Mouse (Mus musculus): ENCODE data around the gene Exosc2. TPM values are rescaled to one million over a fixed set of nuclear protein-coding genes. Genes with fewer than 3 reads are reported as not detected.
A peak's percentile ranks its signal among the peaks of the same experiment; 100 is the strongest.

The Exosc2 gene
- 10 to 100 TPM; 22.7 to 25.3 (median 23.5) TPM for total RNA-seq (2022)

- peak; percentile 93 to 94 for DNase-seq (ENCODE audit: low spot score in 2 of 2)
Measured at GRCm38 (mm10) chr2:31670551-31671035, at the start of gene Exosc2. Exosc2 (plus strand) TSS chr2:31670715.

- no peak for DNase-seq (ENCODE audit: low spot score in 2 of 2)
Measured at GRCm38 (mm10) chr2:31633531-31633930, 37.0 kb upstream of the Exosc2 start.

DNA sequence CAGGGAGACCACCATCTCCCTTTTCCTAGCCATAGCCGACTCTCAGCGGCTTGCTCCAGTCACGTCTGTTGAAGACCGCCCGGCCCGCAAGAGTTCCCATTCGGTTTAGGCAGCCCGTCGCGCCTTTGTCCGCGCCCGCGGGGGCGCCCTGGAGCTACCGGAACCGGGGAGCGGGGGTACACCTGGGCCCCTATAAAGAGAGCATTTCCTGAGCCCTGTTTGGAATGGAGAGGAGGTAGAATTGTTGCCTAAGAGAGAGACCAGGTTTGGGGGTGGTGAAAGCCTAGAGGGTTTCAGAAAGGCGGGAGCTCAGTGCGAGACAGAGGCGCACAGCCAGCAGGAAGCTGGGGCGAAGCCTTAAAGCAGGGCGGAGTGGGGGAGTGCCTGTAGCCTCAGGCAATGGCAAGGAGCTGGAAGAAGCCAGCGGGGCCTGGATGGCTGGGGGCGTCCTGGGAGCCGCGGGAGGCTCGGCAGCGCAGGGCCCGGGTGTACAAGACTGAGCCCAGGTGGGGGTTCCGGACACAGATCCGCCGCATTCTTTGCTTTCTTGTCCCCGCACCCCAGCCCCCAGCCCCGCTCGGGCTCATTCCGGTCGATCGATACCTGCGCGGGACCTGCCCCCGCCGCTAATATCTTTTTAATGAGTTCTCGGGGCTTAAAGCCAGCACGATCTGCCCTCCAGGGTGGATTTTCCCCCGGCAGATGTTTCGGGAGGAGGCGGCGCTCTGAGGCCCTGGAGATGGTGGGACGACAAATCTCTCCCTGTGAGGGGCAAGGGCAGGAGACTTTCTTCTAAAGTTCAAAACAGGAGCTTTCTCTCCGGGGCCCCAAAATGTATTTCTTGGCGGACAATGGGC, 35.0 kb upstream of the Exosc2 start:
- DNase-seq (ENCODE audit: low spot score in 2 of 2), result no peak

DNA sequence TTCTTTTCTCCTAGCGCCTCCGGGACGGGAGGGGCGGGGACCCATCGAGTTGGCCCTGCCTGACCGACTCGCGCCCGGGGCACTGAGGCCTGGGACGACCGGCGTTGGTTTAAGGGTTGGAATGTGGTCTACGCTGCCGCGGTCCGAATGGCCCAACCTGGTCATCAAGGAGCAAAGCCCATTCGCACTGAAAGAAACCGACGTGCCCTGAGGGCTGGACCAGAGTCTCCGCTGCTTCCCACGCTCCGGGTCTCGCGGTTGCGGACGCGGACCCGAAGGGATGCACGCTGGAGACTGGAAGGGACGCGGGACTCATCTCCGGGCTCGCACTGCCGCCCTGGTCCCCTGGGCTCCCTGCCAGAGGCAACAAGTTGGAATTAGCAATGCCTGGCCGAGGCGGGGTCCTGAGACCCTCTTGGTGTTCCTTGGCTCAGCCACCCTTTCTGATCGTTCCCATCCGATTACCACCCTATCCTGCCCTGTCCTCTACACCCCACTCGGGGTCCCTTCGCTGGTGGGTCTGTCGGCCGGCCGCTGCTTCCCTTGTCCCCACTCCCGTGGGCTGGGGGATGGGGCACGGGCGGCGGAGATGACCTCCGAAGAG, 34.3 kb upstream of the Exosc2 start:
- DNase-seq (ENCODE audit: low spot score in 2 of 2), result no peak

DNA sequence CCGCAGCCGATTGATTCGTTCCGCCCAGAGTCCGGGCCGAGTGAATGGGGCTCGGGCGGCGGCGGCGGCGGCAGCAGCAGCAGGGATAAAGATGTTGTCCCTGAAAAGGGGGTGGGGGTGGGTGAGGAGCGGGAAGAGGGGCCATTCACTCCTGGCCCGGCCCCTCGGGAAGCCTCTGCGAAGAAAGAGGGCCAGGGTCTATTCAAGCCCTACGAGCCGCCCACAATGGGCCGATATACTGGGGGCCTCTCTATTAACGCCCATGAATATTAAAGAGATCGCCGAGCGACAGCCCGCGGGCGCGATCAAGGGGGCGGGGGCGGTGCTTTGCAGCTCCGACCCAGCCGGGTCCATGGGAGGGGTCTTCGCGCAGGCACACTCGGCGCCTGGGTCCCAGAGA, 33.8 kb upstream of the Exosc2 start:
- no peak for DNase-seq (ENCODE audit: low spot score in 2 of 2)

DNA sequence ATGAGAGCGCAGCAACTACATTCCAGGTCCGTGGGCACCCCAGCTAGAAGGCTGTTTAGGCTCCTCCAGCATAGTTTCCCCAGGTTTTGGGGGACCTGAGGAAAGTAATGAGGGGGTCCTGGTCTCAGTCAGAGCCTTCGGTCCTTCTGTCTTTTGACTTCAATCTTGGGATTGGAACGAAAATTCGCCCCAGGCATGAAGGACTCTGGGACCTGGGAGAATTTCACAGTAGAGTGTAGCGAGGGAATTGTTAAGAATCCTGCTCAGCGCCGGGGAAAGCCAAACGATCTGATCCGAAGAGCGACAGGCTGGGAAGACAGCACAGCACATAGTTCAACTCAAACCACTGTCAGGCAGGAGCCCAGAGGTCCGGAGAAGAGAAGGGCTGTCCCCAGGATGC, 33.2 kb upstream of the Exosc2 start:
- no peak for DNase-seq (ENCODE audit: low spot score in 2 of 2)

DNA sequence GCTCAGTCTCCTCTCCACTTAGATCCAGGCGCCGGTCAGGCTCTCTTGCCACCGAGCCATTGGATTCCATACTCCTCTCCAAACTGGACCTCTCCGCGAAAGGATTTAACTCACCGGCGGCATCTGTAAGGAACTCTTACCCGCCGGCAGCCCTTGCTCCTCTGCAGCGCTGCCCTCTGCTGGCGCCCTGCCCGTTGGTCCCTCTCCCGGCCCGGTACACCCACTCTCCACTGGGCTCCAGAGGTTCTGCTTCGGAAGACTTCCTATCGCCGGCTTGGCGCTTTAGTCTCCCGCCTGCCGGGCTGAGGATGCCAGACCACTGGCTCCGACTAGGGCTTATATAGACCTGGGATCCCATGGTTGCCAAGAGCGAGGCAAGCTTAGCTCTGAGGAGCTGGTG, 32.7 kb upstream of the Exosc2 start:
- no peak for DNase-seq (ENCODE audit: low spot score in 2 of 2)

DNA sequence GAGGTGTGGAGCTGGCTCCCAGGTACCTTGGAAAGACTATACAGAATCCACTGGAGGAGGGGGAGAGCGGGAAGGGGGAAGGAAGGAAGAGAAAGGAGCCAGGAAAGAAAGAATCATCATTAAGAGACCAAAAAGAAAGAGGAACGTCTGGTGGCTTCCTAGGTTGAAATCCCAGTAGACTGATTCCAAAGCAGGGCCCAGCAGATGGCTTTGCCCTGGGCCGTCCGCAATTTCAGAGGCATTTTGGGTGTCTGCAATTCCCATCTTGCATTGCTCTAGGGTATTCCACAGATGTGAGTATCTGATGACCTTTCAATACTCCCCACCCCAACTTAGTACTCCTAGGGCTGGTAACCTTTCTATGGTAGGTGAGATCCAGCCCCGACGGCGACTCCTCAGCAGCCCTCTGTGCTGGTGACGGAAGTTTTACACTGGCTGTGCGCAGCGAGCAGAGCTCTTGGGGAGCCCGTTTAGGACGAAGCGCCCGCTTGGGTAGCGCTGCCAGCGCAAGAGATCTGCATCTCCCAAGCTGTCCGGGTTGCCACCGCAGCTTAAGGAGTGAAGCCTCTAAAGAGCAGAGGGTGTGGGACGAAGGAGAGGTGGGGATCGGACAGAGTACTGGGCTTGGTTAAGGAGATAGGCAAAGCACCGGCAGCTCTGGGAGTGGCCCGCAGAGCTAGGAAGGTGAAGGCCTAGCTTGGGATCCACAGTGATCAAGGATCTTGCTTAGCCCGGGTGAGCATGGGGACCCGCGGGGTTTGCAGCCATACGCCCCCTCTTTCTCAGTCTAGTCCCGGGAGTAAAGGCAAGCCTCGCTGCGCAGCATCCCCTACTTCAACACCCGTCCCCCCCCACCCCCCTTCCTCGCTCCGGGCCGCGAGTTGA, 31.7 kb upstream of the Exosc2 start:
- no peak for DNase-seq (ENCODE audit: low spot score in 2 of 2)

- no peak for DNase-seq (ENCODE audit: low spot score in 2 of 2)
Measured at GRCm38 (mm10) chr2:31639466-31639760, 31.1 kb upstream of the Exosc2 start.

DNA sequence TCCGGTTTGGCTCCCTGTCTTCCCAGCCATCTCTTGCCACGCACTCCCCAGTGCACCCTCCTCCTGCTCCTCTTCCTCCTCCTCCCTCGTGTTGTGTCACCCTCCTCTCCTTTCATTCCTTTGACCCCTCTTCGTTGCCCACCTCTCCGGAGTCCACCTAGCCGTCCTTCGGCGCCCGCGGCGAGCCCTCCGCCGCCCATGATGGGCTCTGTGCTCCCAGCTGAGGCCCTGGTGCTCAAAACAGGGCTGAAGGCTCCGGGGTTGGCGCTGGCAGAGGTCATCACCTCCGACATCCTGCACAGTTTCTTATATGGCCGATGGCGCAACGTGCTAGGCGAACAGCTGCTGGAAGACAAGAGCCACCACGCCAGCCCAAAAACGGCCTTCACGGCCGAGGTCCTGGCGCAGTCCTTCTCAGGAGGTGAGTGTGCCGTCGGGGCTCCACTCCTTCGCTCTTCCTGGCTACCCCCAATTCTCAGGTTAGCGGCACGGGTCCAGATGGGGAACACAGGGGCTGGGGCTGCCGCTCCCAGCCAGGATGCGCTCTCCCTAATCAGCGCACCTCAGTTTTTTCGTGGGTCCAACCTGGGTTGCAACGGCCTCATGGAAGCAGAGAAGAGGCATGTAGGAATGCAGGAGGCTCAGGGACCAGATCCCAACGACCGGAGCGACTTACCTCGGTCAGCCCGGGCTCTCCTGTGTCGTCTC, 30.5 kb upstream of the Exosc2 start, which contains the start of gene Prdm12:
Prdm12 (plus strand) TSS at position 137 of the 708 bp plus-strand sequence.
- no peak for DNase-seq (ENCODE audit: low spot score in 2 of 2)

GRCm38 (mm10) chr2:31640609-31641507, 29.7 kb upstream of the Exosc2 start:
- no peak for DNase-seq (ENCODE audit: low spot score in 2 of 2)

DNA sequence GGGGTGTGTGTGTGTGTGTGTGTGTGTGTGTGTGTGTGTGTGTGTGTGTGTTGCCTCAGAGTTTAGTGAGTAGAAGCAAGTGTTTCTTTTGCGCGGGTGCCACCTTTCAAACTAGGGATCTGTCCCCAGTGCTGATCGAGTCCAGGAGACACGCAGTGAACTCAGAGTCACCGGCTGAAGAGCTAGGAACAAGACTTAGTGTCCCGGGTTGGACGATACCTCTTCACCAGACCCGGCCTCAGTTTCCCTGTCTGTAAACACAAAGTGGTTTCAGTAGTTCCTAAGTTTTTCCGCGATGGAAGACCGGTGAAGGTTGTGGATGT, 29.0 kb upstream of the Exosc2 start:
- DNase-seq (ENCODE audit: low spot score in 2 of 2), result no peak

GRCm38 (mm10) chr2:31641929-31642328, 28.6 kb upstream of the Exosc2 start:
- DNase-seq (ENCODE audit: low spot score in 2 of 2), result no peak

- DNase-seq (ENCODE audit: low spot score in 2 of 2), result peak; percentile 57 to 65
Measured at GRCm38 (mm10) chr2:31653971-31654853, 16.3 kb upstream of the Exosc2 start.

GRCm38 (mm10) chr2:31654854-31655559, 15.5 kb upstream of the Exosc2 start:
- DNase-seq (ENCODE audit: low spot score in 2 of 2), result peak; percentile 23 to 68

- no peak for DNase-seq (ENCODE audit: low spot score in 2 of 2)
Measured at GRCm38 (mm10) chr2:31656374-31656773, 14.1 kb upstream of the Exosc2 start.

GRCm38 (mm10) chr2:31662939-31663803, 7.3 kb upstream of the Exosc2 start:
- no peak for DNase-seq (ENCODE audit: low spot score in 2 of 2)

DNA sequence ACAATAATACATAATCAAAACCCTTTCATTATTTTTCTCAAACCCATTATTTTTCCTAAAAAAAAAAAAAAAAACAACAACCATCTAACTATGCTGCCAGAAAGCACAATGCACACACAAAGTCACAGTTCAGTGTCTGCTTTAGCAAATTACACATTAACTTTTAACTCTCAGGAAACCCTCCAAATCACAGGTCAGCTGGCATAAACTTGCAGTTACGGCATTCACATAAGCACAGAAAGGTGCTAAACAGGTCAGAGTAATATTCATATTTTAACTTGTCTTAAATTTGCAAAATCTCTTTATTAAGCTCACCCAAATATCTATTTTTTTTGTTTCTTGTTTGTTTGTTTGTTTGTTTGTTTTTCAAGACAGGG, 6.7 kb upstream of the Exosc2 start:
- DNase-seq (ENCODE audit: low spot score in 2 of 2), result no peak

Measured in layer of hippocampus, adult 8-10 months (tissue).